Mouse (Mus musculus): ENCODE data around the gene Tacstd2. TPM values are rescaled to one million over a fixed set of nuclear protein-coding genes. Genes with fewer than 3 reads are reported as not detected.

Tacstd2 gene
- polyA plus RNA-seq (2012) = 10.6 and 11.2 TPM in 2 replicates

DNA sequence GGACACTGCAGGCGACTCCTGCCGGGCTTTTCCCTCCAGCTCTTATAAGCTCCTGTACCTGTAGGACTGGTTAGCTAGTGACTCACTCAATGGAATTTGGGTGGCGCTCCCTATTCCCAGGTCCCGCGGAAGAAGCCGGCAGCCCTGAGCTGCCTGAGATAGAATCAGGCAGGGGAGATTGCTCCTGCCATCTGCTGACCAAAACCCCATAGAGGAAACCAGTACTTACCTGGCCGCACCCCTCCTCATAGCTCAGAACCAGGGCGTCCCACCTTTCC is at the start of gene Tacstd2:
Gene Tacstd2 (minus strand): TSS at position 20 of the 278 bp plus-strand sequence.

DNA sequence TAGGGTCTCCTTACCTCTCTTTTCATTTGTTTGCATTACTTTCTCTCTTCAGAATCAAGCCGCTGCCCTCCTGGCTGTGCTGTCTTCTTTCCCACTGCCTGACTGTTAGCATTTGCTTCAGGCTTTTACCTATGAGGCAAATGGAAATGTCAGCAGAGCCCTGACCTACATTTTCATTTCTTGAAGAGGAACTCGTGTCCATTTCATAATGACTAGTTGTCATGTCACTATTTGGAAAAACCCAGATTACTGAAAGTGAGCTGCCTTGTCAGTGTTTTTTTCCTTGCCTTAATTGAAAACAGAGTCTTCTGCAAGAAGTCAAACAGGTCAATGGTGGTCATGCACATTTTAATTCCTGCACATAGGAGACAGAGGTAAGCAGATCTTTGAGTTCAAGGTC is 43.8 kb downstream of the Tacstd2 start, which contains the start of gene Il23r:
Gene Il23r (minus strand): TSS at position 101 of the 400 bp plus-strand sequence.

Other genes starting within 250 kb of the Tacstd2 start
- 0.31 and 0.32 TPM in 2 replicates for gene Il12rb2, start 159.6 kb downstream of the Tacstd2 start, polyA plus RNA-seq (2012)
- gene Il23r, start 43.9 kb downstream of the Tacstd2 start, polyA plus RNA-seq (2012) = not detected in 2 replicates

Data from megakaryocyte-erythroid progenitor cell, adult 5 weeks (primary cell).